Mouse (Mus musculus): ENCODE data around the gene Pm20d1. TPM values are rescaled to one million over a fixed set of nuclear protein-coding genes. Genes with fewer than 3 reads are reported as not detected.

Pm20d1 gene
- polyA plus RNA-seq, 1 experiment = 0.35 TPM

- Histone ChIP-seq H3K27ac (ENCODE audit: control insufficient read depth, insufficient read depth, low read depth, low read length, poor library complexity) (no peak overlapping the region), H3K4me1 (ENCODE audit: control insufficient read depth, insufficient read depth, low read length) (no peaks in the 10 kb centered on the region), H3K4me3 (replicated peaks; ENCODE audit: control insufficient read depth, low read depth, low read length) (no peak overlapping the region)
- TF ChIP-seq POLR2A (IDR thresholded peaks at IDR 0.05; ENCODE audit: borderline replicate concordance, control insufficient read depth, low read depth, low read length) (no peak), CTCF (IDR thresholded peaks at IDR 0.05; ENCODE audit: control insufficient read depth, insufficient read depth, low read length) (no peak)
- 89% methylated on average over 3 of the region's 3 CpGs for WGBS
Measured at GRCm38 (mm10) chr1:131804166-131804565, 7.0 kb downstream of the Pm20d1 start.

- TF ChIP-seq POLR2A (IDR thresholded peaks at IDR 0.05; ENCODE audit: borderline replicate concordance, control insufficient read depth, low read depth, low read length) (no peak), CTCF (IDR thresholded peaks at IDR 0.05; ENCODE audit: control insufficient read depth, insufficient read depth, low read length) (no peak)
Measured at GRCm38 (mm10) chr1:131808986-131809385, 11.8 kb downstream of the Pm20d1 start.

GRCm38 (mm10) chr1:131809651-131810050, 12.5 kb downstream of the Pm20d1 start:
- 63% methylated on average over 2 of the region's 2 CpGs for WGBS
- Histone ChIP-seq H3K4me1 (ENCODE audit: control insufficient read depth, insufficient read depth, low read length) (no peaks in the 10 kb centered on the region), H3K4me3 (replicated peaks; ENCODE audit: control insufficient read depth, low read depth, low read length) (no peak overlapping the region), H3K27ac (ENCODE audit: control insufficient read depth, insufficient read depth, low read depth, low read length, poor library complexity) (no peak overlapping the region)
- TF ChIP-seq CTCF (IDR thresholded peaks at IDR 0.05; ENCODE audit: control insufficient read depth, insufficient read depth, low read length) = no peak
- TF ChIP-seq POLR2A (IDR thresholded peaks at IDR 0.05; ENCODE audit: borderline replicate concordance, control insufficient read depth, low read depth, low read length) = no peak

More at GRCm38 (mm10) chr1:131808986-131809385, 11.8 kb downstream of the Pm20d1 start:
- WGBS = 74% methylated on average over 1 of the region's 1 CpGs
- no peak overlapping the region for H3K27ac ChIP-seq (ENCODE audit: control insufficient read depth, insufficient read depth, low read depth, low read length, poor library complexity)
- H3K4me3 ChIP-seq (replicated peaks; ENCODE audit: control insufficient read depth, low read depth, low read length) = no peak overlapping the region
- no peaks in the 10 kb centered on the region for H3K4me1 ChIP-seq (ENCODE audit: control insufficient read depth, insufficient read depth, low read length)

- WGBS = 93% methylated on average over 1 of the region's 1 CpGs
- Histone ChIP-seq H3K4me1 (ENCODE audit: control insufficient read depth, insufficient read depth, low read length) (no peaks in the 10 kb centered on the region), H3K4me3 (replicated peaks; ENCODE audit: control insufficient read depth, low read depth, low read length) (no peak overlapping the region), H3K27ac (ENCODE audit: control insufficient read depth, insufficient read depth, low read depth, low read length, poor library complexity) (no peak overlapping the region)
- TF ChIP-seq POLR2A (IDR thresholded peaks at IDR 0.05; ENCODE audit: borderline replicate concordance, control insufficient read depth, low read depth, low read length) (no peak), CTCF (IDR thresholded peaks at IDR 0.05; ENCODE audit: control insufficient read depth, insufficient read depth, low read length) (no peak)
Measured at GRCm38 (mm10) chr1:131811393-131811792, 14.2 kb downstream of the Pm20d1 start.

- 68% methylated on average over 9 of the region's 9 CpGs for WGBS
Measured at GRCm38 (mm10) chr1:131812006-131812405, 14.8 kb downstream of the Pm20d1 start.

GRCm38 (mm10) chr1:131812631-131813295, 15.6 kb downstream of the Pm20d1 start:
- 81% methylated on average over 9 of the region's 9 CpGs for WGBS
- TF ChIP-seq CTCF (IDR thresholded peaks at IDR 0.05; ENCODE audit: control insufficient read depth, insufficient read depth, low read length) (no peak), POLR2A (IDR thresholded peaks at IDR 0.05; ENCODE audit: borderline replicate concordance, control insufficient read depth, low read depth, low read length) (no peak)
- Histone ChIP-seq H3K27ac (ENCODE audit: control insufficient read depth, insufficient read depth, low read depth, low read length, poor library complexity) (no peak overlapping the region), H3K4me3 (replicated peaks; ENCODE audit: control insufficient read depth, low read depth, low read length) (no peak overlapping the region), H3K4me1 (ENCODE audit: control insufficient read depth, insufficient read depth, low read length) (no peaks in the 10 kb centered on the region)

More at GRCm38 (mm10) chr1:131812006-131812405, 14.8 kb downstream of the Pm20d1 start:
- Histone ChIP-seq H3K4me1 (ENCODE audit: control insufficient read depth, insufficient read depth, low read length) (no peaks in the 10 kb centered on the region), H3K27ac (ENCODE audit: control insufficient read depth, insufficient read depth, low read depth, low read length, poor library complexity) (no peak overlapping the region), H3K4me3 (replicated peaks; ENCODE audit: control insufficient read depth, low read depth, low read length) (no peak overlapping the region)
- TF ChIP-seq POLR2A (IDR thresholded peaks at IDR 0.05; ENCODE audit: borderline replicate concordance, control insufficient read depth, low read depth, low read length) = no peak
- no peak for TF ChIP-seq CTCF (IDR thresholded peaks at IDR 0.05; ENCODE audit: control insufficient read depth, insufficient read depth, low read length)

- Histone ChIP-seq H3K27ac (ENCODE audit: control insufficient read depth, insufficient read depth, low read depth, low read length, poor library complexity) (no peak overlapping the region), H3K4me3 (replicated peaks; ENCODE audit: control insufficient read depth, low read depth, low read length) (no peak overlapping the region), H3K4me1 (ENCODE audit: control insufficient read depth, insufficient read depth, low read length) (no peaks in the 10 kb centered on the region)
- TF ChIP-seq POLR2A (IDR thresholded peaks at IDR 0.05; ENCODE audit: borderline replicate concordance, control insufficient read depth, low read depth, low read length) (no peak), CTCF (IDR thresholded peaks at IDR 0.05; ENCODE audit: control insufficient read depth, insufficient read depth, low read length) (no peak)
- 81% methylated on average over 4 of the region's 4 CpGs for WGBS
Measured at GRCm38 (mm10) chr1:131813731-131814130, 16.6 kb downstream of the Pm20d1 start.

- Histone ChIP-seq H3K4me1 (ENCODE audit: control insufficient read depth, insufficient read depth, low read length) (no peaks in the 10 kb centered on the region), H3K4me3 (replicated peaks; ENCODE audit: control insufficient read depth, low read depth, low read length) (no peak overlapping the region), H3K27ac (ENCODE audit: control insufficient read depth, insufficient read depth, low read depth, low read length, poor library complexity) (no peak overlapping the region)
- WGBS = 73% methylated on average over 3 of the region's 3 CpGs
- TF ChIP-seq CTCF (IDR thresholded peaks at IDR 0.05; ENCODE audit: control insufficient read depth, insufficient read depth, low read length) = no peak
- TF ChIP-seq POLR2A (IDR thresholded peaks at IDR 0.05; ENCODE audit: borderline replicate concordance, control insufficient read depth, low read depth, low read length) = no peak
Measured at GRCm38 (mm10) chr1:131814191-131814590, 17.0 kb downstream of the Pm20d1 start.
